8 mouse cellular contexts compared by ENCODE assay signal in genomic region chr8:109608271-109609152, GRCm38 (mm10). TPM values are rescaled to one million over a fixed set of nuclear protein-coding genes. Genes with fewer than 3 reads are reported as not detected.
DNase-seq lines count a peak whose midpoint lies in the region; ATAC-seq and TF ChIP-seq lines count a peak whose summit lies in the region.

Gene Dhodh (minus strand): TSS chr8:109608673.

- peak within 1 kb of the TSS; percentile 96 for H3K4me2 ChIP-seq in hindbrain, postnatal 0 days (ENCODE audit: low read depth, low read length)

- peak; percentile 8; the same call in 1 of the 2 replicates for TF ChIP-seq CTCF in gastrocnemius, adult 2 months (IDR thresholded peaks at IDR 0.05)
- peak; percentile 63 for TF ChIP-seq CTCF in hindbrain, postnatal 0 days (IDR thresholded peaks at IDR 0.05; ENCODE audit: low read depth)
- no peak; the same call in 1 of the 2 replicates for TF ChIP-seq CTCF in left cerebral cortex, adult 2 months (IDR thresholded peaks at IDR 0.05)

- WGBS in hindbrain, postnatal 0 days = under 1% methylated on average over 42 of the region's 42 CpGs

- H3K27ac ChIP-seq in gastrocnemius, adult 2 months = peak within 1 kb of the TSS; percentile 96
- H3K27ac ChIP-seq in hindbrain, postnatal 0 days = peak within 1 kb of the TSS; percentile 98
- peak within 1 kb of the TSS; percentile 90 for H3K27ac ChIP-seq in left cerebral cortex, adult 2 months

- no peaks in the 10 kb centered on the region for H3K9me3 ChIP-seq in hindbrain, postnatal 0 days (ENCODE audit: low read length)

- ATAC-seq in common myeloid progenitor, adult 5-6 weeks (replicated peaks; ENCODE audit: low read depth, poor library complexity, severe bottlenecking) = peak; percentile 96
- peak; percentile 99 for ATAC-seq in hindbrain, postnatal 0 days
- ATAC-seq in megakaryocyte, adult 5-6 weeks (ENCODE audit: poor library complexity, severe bottlenecking) = peak; percentile 97

- peaks cover 6% of the 10 kb centered on the region for H3K36me3 ChIP-seq in hindbrain, postnatal 0 days (ENCODE audit: insufficient read depth, low read length)

- H3K4me1 ChIP-seq in hindbrain, postnatal 0 days (ENCODE audit: insufficient read depth, low read length) = peaks cover 10% of the 10 kb centered on the region; the same call in 1 of the 2 replicates

- H3K4me3 ChIP-seq in gastrocnemius, adult 2 months = peak within 1 kb of the TSS; percentile 90
- H3K4me3 ChIP-seq in hindbrain, postnatal 0 days (ENCODE audit: low read length) = peak within 1 kb of the TSS; percentile 63
- peak within 1 kb of the TSS; percentile 72 for H3K4me3 ChIP-seq in left cerebral cortex, adult 2 months

- intact Hi-C loops in gastrocnemius, adult 2 months (cut with DNase I) = loop anchor here (1.0 to 5.0 kb wide), 4 partner anchors 43 to 170 kb away; partner anchors contain the start of genes Ap1g1, Dhx38, Ist1 and Txnl4b
- intact Hi-C loops in left cerebral cortex, adult 2 months (cut with DNase I) = loop anchor here (1.0 to 2.0 kb wide), 4 partner anchors 43 to 170 kb away; partner anchors contain the start of genes Ap1g1, Dhx38, Ist1 and Txnl4b

- H3K9ac ChIP-seq in hindbrain, postnatal 0 days (replicated peaks; ENCODE audit: low read length) = peak within 1 kb of the TSS; percentile 71

- DNase-seq in ZHBTc4 (ENCODE audit: low read depth, low spot score) = peak; percentile 98
- peak; percentile 98 for DNase-seq in gastrocnemius, adult 2 months
- peak; percentile 99 for DNase-seq in hindbrain, postnatal 0 days (ENCODE audit: low spot score)
- peak; percentile 97 for DNase-seq in left cerebral cortex, adult 2 months (ENCODE audit: extremely low spot score in 1 of 2, low spot score in 2 of 2)
- peak; percentile 95 to 98 for DNase-seq in right cerebral cortex, adult 2 months (ENCODE audit: low spot score in 2 of 2)
- peak; percentile 95 for DNase-seq in urinary bladder, postnatal 14 days (ENCODE audit: low spot score)

- no peaks in the 10 kb centered on the region for H3K27me3 ChIP-seq in hindbrain, postnatal 0 days (ENCODE audit: insufficient read depth, low read length)

RNA-seq across cellular contexts. Expression of gene Dhodh, which starts in this region (rescaled TPM):
- 21.9 and 23.1 TPM in 2 replicates for total RNA-seq in common myeloid progenitor, adult 5-6 weeks (2017)
- 10 to 100 TPM; 10.5 to 14.6 TPM for total RNA-seq in gastrocnemius, adult 2 months (2021)
- total RNA-seq in hindbrain, postnatal 0 days (2014; rRNA removed) = 25.9 and 48.2 TPM in 2 replicates
- polyA plus RNA-seq in hindbrain, postnatal 0 days (2015; fragmentation: Nextera tagmentation; extraction: Ambion mirVana) = 22.3 and 26.8 TPM in 2 replicates
- total RNA-seq in left cerebral cortex, adult 2 months (2021) = 10 to 100 TPM; 14.0 to 18.6 TPM
- 7.0 and 8.6 TPM in 2 replicates for total RNA-seq in megakaryocyte, adult 5-6 weeks (2015)
- 5.4 and 16.1 TPM in 2 replicates for total RNA-seq in megakaryocyte, adult 5-6 weeks (2017)

Comparison
In these comparisons a context has a peak if more than half of its experiments do, and no peak if none do; other contexts are left out.
1. Peak in every context shown above with its lines: DNase-seq, ATAC-seq, H3K4me3 ChIP-seq and H3K27ac ChIP-seq.